Mouse (Mus musculus) hindbrain, postnatal 0 days (tissue): ENCODE data around the gene Dlg1. TPM values are rescaled to one million over a fixed set of nuclear protein-coding genes. Genes with fewer than 3 reads are reported as not detected.

Experiments used
- ATAC-seq: fragments of 200-750 bp; cut with Nextera tagmentation; 2 replicates; pipeline ENCODE4 v1.8.0; 2017; ENCODE audit warnings: mild to moderate bottlenecking, moderate TSS enrichment, moderate library complexity
- DNase-seq: peaks from one replicate; pipeline ENCODE4 v3.0.0-alpha.2; 2015; ENCODE audit warnings: low spot score
- H3K27ac ChIP-seq: fragments of 300-500 bp; sonication (generic); 2 replicates; pipeline ENCODE4 v1.5.1; 2014; ENCODE audit warnings: mild to moderate bottlenecking
- H3K27me3 ChIP-seq: fragments of 300-500 bp; sonication (generic); 2 replicates; pipeline ENCODE4 v1.6.1; 2014; ENCODE audit warnings: low read length, mixed read lengths; ENCODE audit not compliant: insufficient read depth
- H3K36me3 ChIP-seq: fragments of 300-500 bp; sonication (generic); 2 replicates; pipeline ENCODE4 v1.6.1; 2014; ENCODE audit warnings: low read length, mixed read lengths; ENCODE audit not compliant: insufficient read depth
- H3K4me1 ChIP-seq: fragments of 300-500 bp; sonication (generic); 2 replicates; pipeline ENCODE4 v1.6.1; 2014; ENCODE audit warnings: antibody characterized with exemption, low read length, mixed read lengths; ENCODE audit not compliant: insufficient read depth
- H3K4me2 ChIP-seq: fragments of 300-500 bp; sonication (generic); 2 replicates; pipeline ENCODE4 v1.6.1; 2014; ENCODE audit warnings: low read depth, mild to moderate bottlenecking, low read length, moderate library complexity, mixed read lengths
- H3K4me3 ChIP-seq: fragments of 300-500 bp; sonication (generic); 2 replicates; pipeline ENCODE4 v1.5.1; 2014; ENCODE audit warnings: low read length
- H3K9ac ChIP-seq: fragments of 300-500 bp; sonication (generic); replicated peaks from 2 replicates; pipeline ENCODE4 v1.6.1; 2014; ENCODE audit warnings: mild to moderate bottlenecking, low read length, moderate library complexity, mixed read lengths
- H3K9me3 ChIP-seq: fragments of 300-500 bp; sonication (generic); 2 replicates; pipeline ENCODE4 v1.6.1; 2016; ENCODE audit warnings: low read length, mixed read lengths
- CTCF ChIP-seq: IDR thresholded peaks from 2 replicates; pipeline ENCODE4 v1.5.1; 2016; ENCODE audit warnings: antibody characterized with exemption, control low read depth, low read depth
- WGBS: fragments of 180-500 bp; shearing (Covaris S2); extraction: QIAGEN DNeasy Blood & Tissue Kit; methylation state at CpG from one replicate; pipeline ENCODE4 v1.1.7; 2014; 5-methylcytosine and 5-hydroxymethylcytosine counted together
- polyA plus RNA-seq: library from polyadenylated mRNA; unstranded; fragments of >200 nt; fragmentation: Nextera tagmentation; extraction: Ambion mirVana; gene quantifications from 2 replicates; pipeline ENCODE4 v1.2.1, GENCODE M21; 2015
- total RNA-seq: library from RNA; depleted of rRNA; stranded (reverse); fragments of >200 nt; gene quantifications from 2 replicates; pipeline ENCODE4 v1.2.3, GENCODE M21; 2014

The Dlg1 gene
- total and polyA plus RNA-seq, 2 experiments from 2014 or later = 11.3 to 22.7 TPM

- H3K4me1 ChIP-seq = peaks cover 8% of the 10 kb centered on the region; the same call in 1 of the 2 replicates
- 81% methylated on average over 8 of the region's 8 CpGs for WGBS
- H3K27ac ChIP-seq = no peak overlapping the region
- DNase-seq (no peak), ATAC-seq (no peak)
- no peak for TF ChIP-seq CTCF
- H3K9ac ChIP-seq = no peak overlapping the region
- H3K36me3 ChIP-seq = no peaks in the 10 kb centered on the region
- no peaks in the 10 kb centered on the region for H3K9me3 ChIP-seq
- no peak overlapping the region for H3K4me3 ChIP-seq
- no peak overlapping the region for H3K4me2 ChIP-seq
- H3K27me3 ChIP-seq = no peaks in the 10 kb centered on the region
These were observed 217.1 kb downstream of the Dlg1 start for GRCm38 (mm10) chr16:31880146-31880840.

- H3K4me1 ChIP-seq = peaks cover 8% of the 10 kb centered on the region; the same call in 1 of the 2 replicates
These were observed 219.2 kb downstream of the Dlg1 start for GRCm38 (mm10) chr16:31882381-31882908.

DNA sequence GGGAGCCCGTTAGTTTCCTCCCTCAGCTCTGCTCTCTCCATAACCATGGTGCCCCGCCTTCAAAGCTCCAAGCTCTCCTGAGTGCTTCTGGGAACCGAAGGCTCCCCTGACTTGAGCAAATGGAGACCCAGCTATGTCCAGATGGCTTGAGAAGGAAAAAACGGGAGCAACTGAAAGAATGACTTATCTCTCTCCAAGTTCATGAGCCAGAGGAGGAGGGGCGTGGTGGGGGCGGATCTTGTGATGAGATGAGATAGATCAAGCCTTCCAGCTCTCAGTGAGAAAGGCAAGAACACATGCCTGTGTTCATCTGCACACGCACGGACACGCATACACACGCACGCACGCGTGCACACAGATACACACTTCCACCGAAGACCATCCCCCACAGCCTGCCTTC is 220.1 kb downstream of the Dlg1 start:
- Histone ChIP-seq H3K4me2 (no peak overlapping the region), H3K9me3 (no peaks in the 10 kb centered on the region), H3K4me1 (peaks cover 8% of the 10 kb centered on the region; the same call in 1 of the 2 replicates), H3K9ac (no peak overlapping the region), H3K27ac (no peak overlapping the region), H3K36me3 (no peaks in the 10 kb centered on the region), H3K27me3 (no peaks in the 10 kb centered on the region), H3K4me3 (no peak overlapping the region)
- WGBS = 81% methylated on average over 14 of the region's 14 CpGs
- ATAC-seq = peak; percentile 21; the same call in 1 of the 2 replicates
- peak; percentile 12 for DNase-seq
- no peak for TF ChIP-seq CTCF

More at GRCm38 (mm10) chr16:31882381-31882908, 219.2 kb downstream of the Dlg1 start:
- no peaks in the 10 kb centered on the region for H3K27me3 ChIP-seq
- WGBS = 61% methylated on average over 9 of the region's 9 CpGs
- DNase-seq (no peak), ATAC-seq (no peak)
- H3K9ac ChIP-seq = no peak overlapping the region
- H3K4me2 ChIP-seq = no peak overlapping the region
- H3K36me3 ChIP-seq = no peaks in the 10 kb centered on the region
- H3K27ac ChIP-seq = no peak overlapping the region
- H3K9me3 ChIP-seq = no peaks in the 10 kb centered on the region
- no peak for TF ChIP-seq CTCF
- no peak overlapping the region for H3K4me3 ChIP-seq

- H3K4me1 ChIP-seq = peaks cover 8% of the 10 kb centered on the region; the same call in 1 of the 2 replicates
- DNase-seq (no peak), ATAC-seq (peak; percentile 16; the same call in 1 of the 2 replicates)
- no peaks in the 10 kb centered on the region for H3K36me3 ChIP-seq
- TF ChIP-seq CTCF = no peak
- H3K4me2 ChIP-seq = no peak overlapping the region
- no peaks in the 10 kb centered on the region for H3K27me3 ChIP-seq
- WGBS = 23% methylated on average over 6 of the region's 6 CpGs
- no peak overlapping the region for H3K4me3 ChIP-seq
- no peaks in the 10 kb centered on the region for H3K9me3 ChIP-seq
- H3K9ac ChIP-seq = no peak overlapping the region
- H3K27ac ChIP-seq = no peak overlapping the region
These were observed 220.7 kb downstream of the Dlg1 start for GRCm38 (mm10) chr16:31883902-31884301.

DNA sequence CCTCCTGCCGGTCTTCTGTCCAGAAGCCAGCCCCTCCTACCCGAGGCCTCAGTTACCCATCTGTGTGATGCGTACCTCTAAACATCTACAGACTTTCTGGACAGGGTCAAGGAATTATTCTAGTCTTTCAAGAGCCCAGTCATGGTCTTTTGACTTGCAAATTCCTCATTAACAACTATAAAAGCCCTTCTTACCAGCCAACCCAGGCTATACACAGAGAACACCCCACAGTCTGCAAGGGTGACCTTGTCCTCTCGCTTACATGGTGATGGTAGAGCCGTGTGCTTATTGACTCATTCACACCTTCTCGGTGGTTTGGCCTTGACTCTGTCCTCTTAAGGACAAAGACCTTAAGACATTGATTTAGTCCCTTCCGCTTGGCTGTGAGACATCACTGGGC is 227.7 kb downstream of the Dlg1 start:
- TF ChIP-seq CTCF = no peak
- 51% methylated on average over 7 of the region's 7 CpGs for WGBS
- Histone ChIP-seq H3K4me2 (no peak overlapping the region), H3K27ac (no peak overlapping the region), H3K4me3 (no peak overlapping the region), H3K27me3 (no peaks in the 10 kb centered on the region), H3K9ac (no peak overlapping the region), H3K36me3 (no peaks in the 10 kb centered on the region), H3K9me3 (no peaks in the 10 kb centered on the region), H3K4me1 (no peaks in the 10 kb centered on the region)
- ATAC-seq (no peak), DNase-seq (no peak)

DNA sequence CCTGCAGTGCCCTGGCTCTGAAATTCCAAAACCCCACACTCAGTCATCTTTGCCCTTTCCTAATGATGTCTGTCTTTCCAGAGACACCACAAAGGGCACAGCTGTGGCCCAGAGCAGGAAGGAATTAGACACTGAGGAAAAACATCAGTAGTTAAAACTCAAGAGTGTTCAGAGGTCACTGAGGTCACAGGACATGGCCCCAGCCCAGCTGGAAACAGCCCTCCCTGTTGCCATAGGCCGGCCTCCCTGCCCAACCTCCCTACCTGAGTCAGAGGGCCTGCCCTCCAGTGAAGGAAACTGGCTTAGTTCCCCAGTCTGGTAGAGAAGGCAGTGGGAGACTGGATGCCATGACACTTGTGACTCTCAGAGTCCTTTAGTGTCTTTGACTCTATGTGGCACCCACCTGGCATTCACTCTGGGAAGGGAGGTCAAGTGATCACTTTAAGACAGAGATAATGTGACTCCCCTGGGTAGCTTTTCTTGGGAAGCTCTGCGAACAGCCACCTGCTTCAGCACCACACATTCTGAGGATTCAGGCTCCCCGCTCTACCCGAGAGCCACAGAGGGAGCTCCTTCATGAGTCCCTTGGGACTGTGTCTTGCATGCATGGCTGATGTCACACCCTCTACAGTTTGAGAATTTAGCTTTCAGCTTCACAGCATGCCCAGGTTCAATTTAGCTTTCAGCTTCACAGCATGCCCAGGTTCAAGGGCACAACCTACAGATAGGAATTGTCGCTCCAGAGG is 230.3 kb downstream of the Dlg1 start:
- no peak overlapping the region for H3K4me2 ChIP-seq
- H3K27ac ChIP-seq = no peak overlapping the region
- H3K9me3 ChIP-seq = no peaks in the 10 kb centered on the region
- H3K9ac ChIP-seq = no peak overlapping the region
- 64% methylated on average over 5 of the region's 5 CpGs for WGBS
- DNase-seq (no peak), ATAC-seq (no peak)
- peaks cover 14% of the 10 kb centered on the region; the same call in 1 of the 2 replicates for H3K4me1 ChIP-seq
- no peak overlapping the region for H3K4me3 ChIP-seq
- TF ChIP-seq CTCF = no peak
- H3K27me3 ChIP-seq = no peaks in the 10 kb centered on the region
- no peaks in the 10 kb centered on the region for H3K36me3 ChIP-seq
